In the genomic region with DNA sequence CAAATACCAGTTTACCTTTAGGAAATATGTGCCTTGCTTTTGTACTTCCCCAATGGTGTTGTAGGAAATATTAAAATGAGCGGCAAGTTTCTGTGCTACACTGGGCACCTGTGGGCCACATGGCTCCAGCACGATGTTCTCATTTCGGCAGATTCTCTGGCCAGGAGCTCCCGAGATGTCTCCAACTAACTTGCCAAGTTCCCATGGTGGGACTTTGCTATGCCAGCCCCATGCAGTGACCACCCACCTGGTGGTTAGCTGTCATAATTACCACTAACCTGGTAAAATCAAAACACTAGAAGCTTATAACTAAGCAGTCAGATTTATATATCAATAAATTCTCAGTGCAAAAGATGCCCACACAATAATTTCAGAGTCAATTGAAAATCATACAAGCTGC, we compare ENCODE assay signal across 15 mouse cellular contexts.
"Had no signal": no experiment of that assay in that cellular context is flagged by ENCODE, and none has a peak within 500 bp of the region (broad histone marks: within the 10 kb centered on the region; RNA-seq: fewer than 3 reads in every experiment).

No protein-coding gene starts in this region.

- DNase-seq: cerebellum, adult 8-10 months; embryo, embryonic 11 days; forebrain, postnatal 0 days; gastrocnemius, adult 2 months; gastrocnemius, postnatal 10 days; gastrocnemius, postnatal 14 days; gastrocnemius, postnatal 25 days; gastrocnemius, postnatal 36 days; heart, adult 11 months; heart, adult 18-20 months; heart, adult 2 months had no signal

- ATAC-seq: forebrain, embryonic 13.5 days; forebrain, embryonic 14.5 days; forebrain, embryonic 15.5 days; forebrain, embryonic 16.5 days; forebrain, postnatal 0 days had no signal
